Mouse (Mus musculus) lung, adult 2 months (tissue): ENCODE measurements around the gene Vezf1.

ENCODE experiments used
- CTCF ChIP-seq: fragments of 200-500 bp; IDR thresholded peaks from 2 replicates; pipeline ENCODE4 v1.5.1; 2011; ENCODE audit warnings: mild to moderate bottlenecking, low read length, control low read depth; ENCODE audit not compliant: insufficient read depth
- POLR2A ChIP-seq: fragments of 200-500 bp; IDR thresholded peaks from 2 replicates; pipeline ENCODE4 v1.6.1; 2011; ENCODE audit warnings: low read depth, mild to moderate bottlenecking, control low read depth, low read length, borderline replicate concordance; ENCODE audit errors: extremely low read depth

DNA sequence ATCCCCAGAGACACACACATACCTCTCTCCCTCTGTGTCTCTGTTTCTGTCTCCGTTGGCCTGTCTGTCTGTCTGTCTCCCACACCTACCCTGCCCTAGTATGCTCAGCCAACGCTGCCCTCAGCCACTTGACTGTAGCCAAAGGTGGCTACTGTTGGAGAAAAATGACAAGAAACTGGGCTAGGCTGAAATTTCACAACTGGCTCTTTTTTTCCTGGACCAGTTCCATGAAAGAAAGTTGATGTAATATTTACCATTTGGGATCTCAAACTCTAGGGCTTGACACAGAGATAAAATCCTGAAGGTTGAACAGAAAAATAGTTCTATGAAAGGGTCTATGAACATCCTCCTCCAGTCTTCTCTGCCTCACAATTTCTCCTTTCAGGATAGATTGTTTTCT, 37.2 kb upstream of the Vezf1 start:
- no peak for TF ChIP-seq POLR2A
- no peak for TF ChIP-seq CTCF
